Mouse (Mus musculus) heart, embryonic 14.5 days (tissue): ENCODE results near the gene Plcb1. TPM values are rescaled to one million over a fixed set of nuclear protein-coding genes. Genes with fewer than 3 reads are reported as not detected.

ENCODE experiments used
- ATAC-seq: fragments of 200-750 bp; cut with Nextera tagmentation; 2 replicates; pipeline ENCODE4 v1.8.0; 2017; ENCODE audit warnings: low read depth, moderate TSS enrichment; ENCODE audit not compliant: insufficient number of reproducible peaks, insufficient read depth, low FRiP score
- H3K27ac ChIP-seq, 2 experiments: fragments of 200-500 bp in 1 of 2; fragments of 300-500 bp in 1 of 2; sonication (generic) in 1 of 2; replicated peaks in 1 of 2; 2 replicates each; pipeline ENCODE4 v1.5.1; 2012 to 2014; ENCODE audit warnings: low read depth in 2 of 2, low read length in 2 of 2, control low read depth in 1 of 2, mild to moderate bottlenecking in 1 of 2, mixed read lengths in 1 of 2; ENCODE audit not compliant: control insufficient read depth in 1 of 2, insufficient read depth in 1 of 2
- H3K27me3 ChIP-seq: fragments of 300-500 bp; sonication (generic); 2 replicates; pipeline ENCODE4 v1.6.1; 2014; ENCODE audit warnings: mild to moderate bottlenecking, low read length, control low read depth; ENCODE audit not compliant: control insufficient read depth, insufficient read depth
- H3K36me3 ChIP-seq: fragments of 300-500 bp; sonication (generic); 2 replicates; pipeline ENCODE4 v1.6.1; 2014; ENCODE audit warnings: mild to moderate bottlenecking, control low read depth, low read length, mixed read lengths; ENCODE audit not compliant: control insufficient read depth, insufficient read depth
- H3K4me1 ChIP-seq, 2 experiments: fragments of 200-500 bp in 1 of 2; fragments of 300-500 bp in 1 of 2; sonication (generic) in 1 of 2; 2 replicates each; pipeline ENCODE4 v1.6.1; 2012 to 2014; ENCODE audit warnings: low read length in 2 of 2, control low read depth in 1 of 2, mixed read lengths in 1 of 2; ENCODE audit not compliant: control insufficient read depth in 2 of 2, insufficient read depth in 2 of 2
- H3K4me2 ChIP-seq: fragments of 300-500 bp; sonication (generic); 2 replicates; pipeline ENCODE4 v1.6.1; 2014; ENCODE audit warnings: mild to moderate bottlenecking, low read length
- H3K4me3 ChIP-seq, 2 experiments: fragments of 200-500 bp in 1 of 2; fragments of 300-500 bp in 1 of 2; sonication (generic) in 1 of 2; 2 replicates each; pipeline ENCODE4 v1.5.1; 2012 to 2014; ENCODE audit warnings: low read length in 2 of 2, mild to moderate bottlenecking in 2 of 2, control low read depth in 1 of 2, low read depth in 1 of 2, moderate library complexity in 1 of 2; ENCODE audit not compliant: control insufficient read depth in 1 of 2, insufficient read depth in 1 of 2
- H3K9ac ChIP-seq: fragments of 300-500 bp; sonication (generic); 2 replicates; pipeline ENCODE4 v1.6.1; 2014; ENCODE audit warnings: mild to moderate bottlenecking, low read length
- H3K9me3 ChIP-seq: fragments of 300-500 bp; sonication (generic); 2 replicates; pipeline ENCODE4 v1.6.1; 2016; ENCODE audit warnings: low read length, control low read depth; ENCODE audit not compliant: control insufficient read depth
- WGBS: fragments of 180-500 bp; shearing (Covaris S2); extraction: QIAGEN DNeasy Blood & Tissue Kit; methylation state at CpG from one replicate; pipeline ENCODE4 v1.1.7; 2014; 5-methylcytosine and 5-hydroxymethylcytosine counted together
- polyA plus RNA-seq: library from polyadenylated mRNA; unstranded; fragments of >200 nt; fragmentation: Nextera tagmentation; extraction: Ambion mirVana; gene quantifications from 2 replicates; pipeline ENCODE4 v1.2.1, GENCODE M21; 2014

Gene Plcb1
- polyA plus RNA-seq, 1 experiment from 2014 or later: 5.5 TPM

DNA sequence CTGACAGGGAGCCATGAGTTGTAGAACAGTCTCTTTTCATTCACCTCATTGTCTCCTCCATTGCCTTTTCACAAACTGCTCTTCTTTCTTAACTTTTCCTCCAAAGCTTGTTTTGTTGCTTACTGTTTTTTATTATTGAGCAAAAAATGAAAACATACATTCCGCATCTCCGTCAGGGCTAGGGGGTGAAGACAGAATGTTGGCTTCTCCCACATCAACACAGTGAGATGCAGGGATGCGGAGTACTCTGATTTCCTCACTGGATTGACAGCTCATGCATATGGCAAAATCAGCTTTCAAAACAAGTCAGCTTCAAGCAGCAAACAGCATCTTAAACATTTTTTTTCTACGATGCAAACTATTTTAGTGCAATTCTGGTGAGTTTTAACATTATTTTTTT is 108.9 kb downstream of the Plcb1 start:
- Histone ChIP-seq H3K9ac (no peak overlapping the region), H3K4me3 (no peak overlapping the region), H3K36me3 (no peaks in the 10 kb centered on the region), H3K4me2 (no peak overlapping the region), H3K27me3 (no peaks in the 10 kb centered on the region), H3K4me1 (no peaks in the 10 kb centered on the region), H3K9me3 (no peaks in the 10 kb centered on the region), H3K27ac (no peak overlapping the region)
- ATAC-seq: no peak
- WGBS: 79% methylated on average over 4 of the region's 4 CpGs

DNA sequence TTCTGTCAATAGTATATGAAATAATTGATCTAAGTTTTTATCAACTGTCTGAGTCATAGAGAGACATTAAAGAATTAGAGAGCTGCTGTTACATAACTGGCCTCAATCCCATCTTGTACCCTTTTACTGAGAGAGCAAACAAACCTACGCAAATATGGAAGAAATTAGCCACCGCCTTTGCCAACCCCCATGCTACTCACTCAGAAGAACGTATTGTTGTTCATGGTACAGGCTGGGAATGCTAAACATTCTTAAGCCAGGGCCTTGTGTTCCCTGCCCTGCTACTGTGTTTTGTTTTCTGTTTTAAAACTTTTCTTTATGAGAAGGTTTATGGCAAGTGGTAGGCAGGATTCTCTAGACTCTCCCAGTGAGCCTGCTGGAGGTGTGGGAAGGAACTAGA is 110.3 kb downstream of the Plcb1 start:
- no peak overlapping the region for H3K4me3 ChIP-seq
- no peaks in the 10 kb centered on the region for H3K27me3 ChIP-seq
- no peak overlapping the region for H3K27ac ChIP-seq
- H3K9me3 ChIP-seq: no peaks in the 10 kb centered on the region
- H3K4me2 ChIP-seq: no peak overlapping the region
- no peak overlapping the region for H3K9ac ChIP-seq
- 87% methylated on average over 3 of the region's 3 CpGs for WGBS
- no peaks in the 10 kb centered on the region for H3K36me3 ChIP-seq
- no peak for ATAC-seq
- H3K4me1 ChIP-seq: no peaks in the 10 kb centered on the region

DNA sequence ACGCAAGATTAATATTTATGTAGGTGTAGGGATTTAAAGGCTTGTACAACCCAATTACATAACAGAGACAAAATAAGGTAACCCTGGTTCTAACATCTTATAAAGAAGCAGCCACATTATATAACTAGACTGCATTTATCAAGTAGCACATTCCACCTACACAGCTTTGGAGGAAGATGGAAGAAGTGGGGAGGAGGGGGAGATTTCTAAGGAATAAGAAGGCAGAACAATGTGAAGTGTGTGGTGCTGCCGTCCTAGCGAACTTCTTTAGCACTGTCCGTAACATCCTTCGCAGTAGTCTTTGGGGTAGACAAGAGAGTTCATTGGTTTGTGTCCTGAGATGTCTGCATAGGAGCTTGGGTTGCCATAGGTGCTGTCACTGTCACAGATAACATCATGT is 111.2 kb downstream of the Plcb1 start:
- Histone ChIP-seq H3K27me3 (no peaks in the 10 kb centered on the region), H3K9me3 (no peaks in the 10 kb centered on the region), H3K4me2 (no peak overlapping the region), H3K4me1 (no peaks in the 10 kb centered on the region), H3K36me3 (no peaks in the 10 kb centered on the region), H3K27ac (no peak overlapping the region), H3K4me3 (no peak overlapping the region), H3K9ac (no peak overlapping the region)
- WGBS: 86% methylated on average over 5 of the region's 5 CpGs
- ATAC-seq: no peak

DNA sequence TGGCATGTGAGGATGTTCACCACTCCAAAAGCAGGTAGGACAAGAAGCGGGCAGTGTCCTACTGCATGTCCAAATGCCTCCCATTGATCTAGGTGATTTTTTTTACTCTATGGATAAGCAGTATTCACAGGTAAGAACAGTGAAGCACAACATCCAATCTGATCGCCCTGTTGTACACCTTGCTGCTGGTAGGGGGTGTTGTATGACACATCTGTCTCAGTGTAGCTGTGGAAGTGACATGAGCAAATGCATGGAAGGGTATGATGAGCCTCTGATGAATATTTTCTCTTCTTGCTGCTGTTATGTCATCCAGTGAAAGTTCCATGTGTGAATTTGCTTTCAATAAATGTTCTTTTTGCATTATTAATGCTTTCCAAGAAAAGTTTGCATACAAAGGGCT is 115.7 kb downstream of the Plcb1 start:
- H3K27ac ChIP-seq: no peak overlapping the region

DNA sequence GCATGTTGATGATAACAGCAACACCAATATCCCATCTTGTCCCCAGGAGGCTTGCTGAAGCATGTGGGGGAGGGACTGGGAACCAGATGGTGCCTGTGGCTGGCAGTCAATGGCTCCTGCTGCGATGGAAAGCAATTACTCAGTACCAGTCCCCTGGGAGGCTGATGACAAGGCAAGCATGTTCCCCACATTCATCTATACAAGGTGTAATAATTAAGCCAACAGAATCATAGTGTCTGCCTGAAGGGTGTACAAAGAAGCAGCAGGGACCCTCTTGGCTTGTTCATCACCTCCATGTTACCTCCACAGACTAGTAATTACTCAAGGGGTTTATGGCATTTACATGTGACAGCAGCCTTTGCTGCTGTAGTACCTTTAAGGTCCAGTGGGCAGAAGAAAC is 125.0 kb downstream of the Plcb1 start:
- H3K9me3 ChIP-seq: no peaks in the 10 kb centered on the region
- H3K27me3 ChIP-seq: no peaks in the 10 kb centered on the region
- no peak overlapping the region for H3K9ac ChIP-seq
- 44% methylated on average over 1 of the region's 1 CpGs for WGBS
- H3K4me3 ChIP-seq: no peak overlapping the region
- no peak overlapping the region for H3K4me2 ChIP-seq
- no peaks in the 10 kb centered on the region for H3K36me3 ChIP-seq
- no peak for ATAC-seq
- H3K4me1 ChIP-seq: no peaks in the 10 kb centered on the region
- no peak overlapping the region for H3K27ac ChIP-seq

More for the DNA sequence above, 115.7 kb downstream of the Plcb1 start:
- Histone ChIP-seq H3K4me3 (no peak overlapping the region), H3K4me1 (0 out of 4 replicates have a peak, but pooled peaks cover 0 to 4% of the 10 kb centered on the region in 2 experiments), H3K36me3 (no peaks in the 10 kb centered on the region), H3K9ac (no peak overlapping the region), H3K27me3 (no peaks in the 10 kb centered on the region), H3K9me3 (no peaks in the 10 kb centered on the region), H3K4me2 (no peak overlapping the region)
- no peak for ATAC-seq
- WGBS: 89% methylated on average over 2 of the region's 2 CpGs

DNA sequence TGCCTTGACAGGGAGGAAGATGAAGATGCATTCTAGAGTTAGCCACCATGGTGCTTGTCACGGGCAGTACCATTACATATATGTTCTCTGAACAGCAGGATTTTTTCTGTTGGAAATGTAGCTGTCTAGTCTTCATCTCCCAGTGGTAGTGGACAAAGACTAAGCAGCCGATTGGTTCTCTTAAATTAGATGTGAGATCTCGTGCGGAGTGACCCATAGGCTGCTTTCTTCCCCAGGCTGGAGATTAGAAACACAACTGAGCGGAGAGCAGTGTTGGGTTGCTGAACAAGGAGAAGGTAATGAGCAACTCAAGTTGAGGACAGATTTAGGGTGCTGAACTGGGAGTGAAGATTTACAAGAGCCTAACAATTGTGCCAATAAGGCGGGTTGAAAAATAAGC is 125.5 kb downstream of the Plcb1 start:
- no peak for ATAC-seq
- Histone ChIP-seq H3K27me3 (no peaks in the 10 kb centered on the region), H3K4me1 (no peaks in the 10 kb centered on the region), H3K4me3 (no peak overlapping the region), H3K4me2 (no peak overlapping the region), H3K9me3 (no peaks in the 10 kb centered on the region), H3K9ac (no peak overlapping the region), H3K27ac (no peak overlapping the region), H3K36me3 (no peaks in the 10 kb centered on the region)
- 84% methylated on average over 6 of the region's 6 CpGs for WGBS

DNA sequence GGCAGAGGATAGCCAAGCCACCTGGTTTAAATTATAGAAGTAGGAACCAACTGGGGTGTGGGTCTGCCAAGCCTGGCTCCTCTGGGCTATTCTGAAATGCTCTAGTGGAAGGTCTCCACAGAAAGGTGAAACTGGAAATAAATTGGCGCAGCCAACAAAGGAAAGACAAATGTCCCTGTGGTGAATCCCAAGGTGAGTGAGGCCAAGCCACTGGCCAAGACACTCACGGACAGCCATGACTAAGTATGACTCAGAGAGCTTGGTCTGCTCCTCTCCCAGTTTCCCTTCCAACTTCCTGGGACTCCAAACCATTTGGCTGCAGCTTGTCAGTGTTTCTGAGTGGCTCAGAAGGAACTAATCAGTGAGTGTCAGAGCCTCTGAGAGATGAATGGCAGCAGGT is 126.7 kb downstream of the Plcb1 start:
- H3K4me2 ChIP-seq: no peak overlapping the region
- no peaks in the 10 kb centered on the region for H3K4me1 ChIP-seq
- no peaks in the 10 kb centered on the region for H3K27me3 ChIP-seq
- H3K4me3 ChIP-seq: no peak overlapping the region
- 72% methylated on average over 2 of the region's 2 CpGs for WGBS
- ATAC-seq: no peak
- no peaks in the 10 kb centered on the region for H3K36me3 ChIP-seq
- H3K27ac ChIP-seq: no peak overlapping the region
- no peaks in the 10 kb centered on the region for H3K9me3 ChIP-seq
- no peak overlapping the region for H3K9ac ChIP-seq

DNA sequence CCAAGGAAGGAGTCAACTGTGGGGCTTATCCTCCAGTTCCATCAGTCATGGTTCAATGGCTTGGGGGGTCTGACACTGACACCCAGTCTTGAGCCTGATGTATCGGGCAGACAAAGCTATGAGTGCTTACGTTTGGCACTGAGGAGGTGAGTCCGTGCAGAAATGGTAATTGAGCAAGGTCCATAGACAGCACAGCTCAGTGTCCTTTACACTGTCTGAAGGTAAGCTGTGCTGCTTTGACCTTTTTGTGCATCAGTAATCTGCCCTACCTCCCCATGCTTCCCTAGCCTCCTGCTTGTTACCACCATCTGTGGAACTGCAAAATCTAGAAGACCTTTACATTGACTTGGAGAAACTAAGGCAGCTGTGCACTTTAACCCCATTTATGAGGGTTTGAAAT is 127.7 kb downstream of the Plcb1 start:
- Histone ChIP-seq H3K9ac (no peak overlapping the region), H3K4me3 (no peak overlapping the region), H3K27me3 (no peaks in the 10 kb centered on the region), H3K4me1 (no peaks in the 10 kb centered on the region), H3K36me3 (no peaks in the 10 kb centered on the region), H3K9me3 (no peaks in the 10 kb centered on the region), H3K4me2 (no peak overlapping the region), H3K27ac (no peak overlapping the region)
- 81% methylated on average over 3 of the region's 3 CpGs for WGBS
- no peak for ATAC-seq
